Mouse (Mus musculus): Measurements from ENCODE around the gene Copa.

Gene Copa

DNA sequence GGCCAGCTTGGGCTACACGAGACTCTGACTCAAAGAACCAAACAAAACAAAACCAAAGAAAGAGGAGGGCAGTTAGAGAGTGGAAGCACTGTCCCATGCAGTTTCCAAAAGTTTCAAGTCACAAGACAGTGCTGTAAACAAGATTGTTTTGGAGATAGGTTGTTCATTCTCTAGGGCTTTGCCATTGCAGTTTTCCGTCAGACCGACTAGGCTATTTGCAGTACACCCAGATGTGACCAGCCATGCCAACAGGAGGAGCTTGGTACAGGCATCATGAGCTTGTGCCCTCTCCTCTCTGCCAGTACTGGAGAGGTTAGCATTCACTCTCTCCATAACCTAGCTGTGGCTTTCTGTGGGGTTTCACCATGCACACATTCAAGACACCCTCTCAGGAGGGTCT lies 11.2 kb downstream of the Copa start:
- no peak for DNase-seq (ENCODE audit: low spot score)

DNA sequence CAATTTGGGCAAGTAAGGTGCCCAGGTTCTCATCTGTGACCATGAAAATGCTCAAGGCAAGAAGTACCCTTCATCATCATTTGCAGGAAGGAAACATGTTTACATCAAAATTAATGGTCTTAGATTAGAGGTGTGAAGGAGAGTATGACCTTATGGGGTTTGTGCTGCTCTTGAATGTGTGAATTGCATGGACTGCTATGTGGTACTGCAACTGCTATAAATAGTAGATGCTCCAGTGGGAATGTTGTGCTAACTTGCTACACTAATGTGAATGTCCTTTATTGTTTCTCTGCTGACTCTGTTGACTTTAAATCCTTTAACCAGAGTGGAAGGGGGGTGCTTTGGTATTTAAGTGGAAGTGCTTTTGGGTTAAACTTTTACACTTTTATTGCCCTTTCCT lies 12.0 kb downstream of the Copa start:
- no peak for DNase-seq (ENCODE audit: low spot score)

DNA sequence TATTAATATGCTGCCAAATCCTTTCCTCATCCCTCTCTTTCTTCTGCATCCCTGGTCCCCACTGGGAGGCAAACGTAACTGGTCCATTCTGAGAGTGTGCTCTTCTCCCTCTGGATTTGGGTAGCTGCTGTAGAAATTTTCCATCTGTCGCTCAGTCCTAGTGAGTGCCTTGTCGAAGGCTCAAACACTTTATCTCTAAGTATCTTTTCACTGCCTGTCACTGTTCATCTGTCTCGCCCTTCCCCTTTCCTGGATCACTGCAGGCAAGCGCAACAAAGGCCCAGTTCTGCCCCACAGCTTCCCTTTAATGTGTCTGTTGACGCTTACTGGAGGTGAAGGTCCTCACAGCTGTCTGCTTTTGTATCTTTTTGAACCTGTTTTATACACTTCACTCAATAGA lies 12.9 kb downstream of the Copa start:
- peak; percentile 54 for DNase-seq (ENCODE audit: low spot score)

DNA sequence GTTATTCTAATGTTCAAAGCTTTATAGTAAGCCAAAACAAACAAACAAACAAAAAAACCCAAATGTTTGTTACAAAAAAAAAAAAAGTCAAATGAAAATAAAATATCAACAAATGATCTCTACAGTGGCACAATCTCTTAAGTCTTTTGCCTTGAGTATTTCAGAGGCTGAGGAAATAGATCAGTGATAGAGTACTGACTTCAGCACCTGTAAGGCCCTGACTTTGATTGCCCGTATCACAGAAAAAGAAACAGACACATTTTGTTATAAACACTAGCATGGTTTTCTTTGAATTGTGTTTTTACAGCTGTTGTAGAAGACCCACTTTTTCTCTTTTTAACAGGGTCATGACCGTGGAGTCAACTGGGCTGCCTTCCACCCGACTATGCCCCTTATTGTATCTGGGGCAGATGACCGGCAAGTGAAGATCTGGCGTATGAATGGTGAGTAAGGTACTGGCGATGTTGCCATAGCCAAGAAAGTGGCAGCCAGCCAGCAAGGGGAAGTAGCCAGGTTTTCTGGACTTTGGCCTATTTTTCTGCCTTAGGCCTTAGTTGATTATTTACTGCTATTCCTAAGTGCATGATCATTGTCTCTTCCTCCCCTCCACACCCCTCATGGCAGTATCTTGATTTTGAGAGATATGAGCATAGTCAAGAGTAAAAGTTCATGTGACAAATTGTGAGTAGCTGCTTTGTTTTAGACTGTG lies 17.1 kb downstream of the Copa start:
- no peak for DNase-seq (ENCODE audit: low spot score)

DNA sequence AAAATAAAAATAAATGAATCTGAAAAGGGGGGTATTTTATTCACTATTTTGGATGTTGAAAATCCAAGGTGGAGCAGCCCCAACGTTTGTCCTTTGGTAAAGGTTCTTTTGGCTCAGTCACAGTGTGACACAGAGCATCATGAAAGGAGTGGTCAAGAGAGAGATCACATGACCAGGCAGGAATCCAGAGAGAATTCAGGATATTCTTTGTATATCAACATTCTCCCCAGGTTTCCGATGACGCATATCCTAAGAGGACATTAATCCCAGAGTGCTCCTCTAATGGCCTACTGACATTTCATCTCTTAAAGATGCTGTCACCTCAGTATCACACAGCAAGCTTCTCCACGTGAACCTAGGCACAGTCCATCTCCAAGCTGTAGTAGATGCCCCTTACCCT lies 21.3 kb downstream of the Copa start:
- DNase-seq (ENCODE audit: low spot score), result no peak

DNA sequence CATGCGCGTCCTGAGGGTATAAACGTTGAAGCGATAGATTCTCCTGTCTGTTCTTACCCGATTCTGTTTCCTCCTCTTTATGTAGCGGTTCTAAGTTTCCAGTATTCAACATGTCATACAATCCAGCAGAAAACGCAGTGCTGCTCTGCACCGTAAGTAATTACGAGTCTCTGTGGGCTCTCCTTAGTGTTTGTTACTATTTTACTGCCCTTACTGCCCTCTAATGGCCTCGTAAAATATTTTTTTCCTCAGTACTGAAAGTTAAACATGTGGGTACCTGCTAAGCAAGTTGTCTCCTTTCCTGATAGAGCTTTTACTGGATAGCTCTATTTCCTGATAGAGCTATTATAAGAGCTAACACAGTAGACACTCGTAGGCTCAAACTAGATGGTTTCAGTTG lies 22.8 kb downstream of the Copa start:
- peak; percentile 34 for DNase-seq (ENCODE audit: low spot score)

DNA sequence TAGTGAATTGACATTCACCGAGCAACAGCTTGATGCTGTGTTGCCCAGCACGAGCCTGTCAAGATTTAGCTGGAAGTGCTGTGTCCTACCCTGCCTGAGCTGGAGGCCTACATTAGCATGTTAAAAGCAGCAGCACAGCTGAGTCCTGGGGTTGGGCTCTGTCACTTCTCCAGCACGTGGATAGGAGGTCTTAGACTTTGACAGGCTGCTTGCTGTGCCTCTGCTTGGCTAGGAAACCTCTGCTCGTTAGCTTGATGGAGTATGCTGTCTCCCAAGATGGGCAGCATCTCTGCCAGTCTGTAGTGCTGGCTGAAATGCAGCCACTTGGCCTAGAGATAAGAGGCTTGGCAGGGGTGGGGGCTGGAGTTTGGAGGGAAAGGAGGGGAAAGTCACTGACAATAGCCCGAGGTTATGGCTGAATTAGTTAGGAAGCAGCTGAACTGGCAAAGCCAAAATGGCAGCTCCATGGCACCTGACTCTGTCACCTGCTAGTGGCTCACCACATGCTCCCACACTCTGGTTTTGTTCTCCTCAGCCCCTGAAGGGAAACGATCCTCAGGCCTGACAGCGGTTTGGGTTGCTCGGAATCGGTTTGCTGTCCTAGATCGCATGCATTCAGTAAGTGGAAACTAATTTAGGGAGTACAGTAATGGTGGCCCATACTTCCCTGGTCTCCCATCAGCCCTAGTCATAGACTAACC lies 25.6 kb downstream of the Copa start:
- no peak for DNase-seq (ENCODE audit: low spot score)

DNA sequence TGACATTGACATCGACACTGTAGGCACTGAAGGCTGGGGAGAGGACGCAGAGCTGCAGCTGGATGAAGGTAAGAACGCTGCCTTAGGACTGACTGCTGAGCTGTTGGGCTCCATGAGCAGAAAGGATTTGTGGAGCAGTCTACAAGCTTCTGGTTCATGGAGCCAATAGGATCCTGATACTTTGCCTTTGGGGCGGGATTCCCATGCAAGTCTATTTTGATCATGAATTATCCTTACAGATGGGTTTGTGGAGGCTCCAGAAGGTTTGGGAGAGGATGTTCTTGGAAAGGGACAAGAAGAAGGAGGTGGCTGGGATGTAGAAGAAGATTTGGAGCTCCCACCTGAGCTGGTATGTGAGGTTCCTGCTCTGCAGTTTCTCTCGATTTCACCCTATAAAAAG lies 34.6 kb downstream of the Copa start:
- DNase-seq (ENCODE audit: low spot score), result no peak

DNA sequence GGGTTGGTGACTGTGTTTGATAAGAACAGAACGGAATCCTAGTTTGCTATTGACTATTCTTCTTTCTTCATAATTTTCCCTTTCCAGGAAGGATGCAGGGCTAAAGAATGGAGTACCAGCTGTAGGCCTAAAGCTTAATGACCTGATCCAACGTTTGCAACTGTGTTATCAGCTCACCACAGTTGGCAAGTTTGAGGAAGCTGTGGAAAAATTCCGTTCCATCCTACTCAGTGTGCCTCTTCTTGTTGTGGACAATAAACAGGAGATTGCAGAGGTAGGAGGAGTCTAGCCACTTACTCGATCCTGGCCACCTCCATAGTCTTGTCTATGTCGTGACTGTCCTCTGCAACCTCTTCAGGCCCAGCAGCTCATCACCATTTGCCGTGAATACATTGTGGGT lies 36.8 kb downstream of the Copa start:
- DNase-seq (ENCODE audit: low spot score), result no peak

DNA sequence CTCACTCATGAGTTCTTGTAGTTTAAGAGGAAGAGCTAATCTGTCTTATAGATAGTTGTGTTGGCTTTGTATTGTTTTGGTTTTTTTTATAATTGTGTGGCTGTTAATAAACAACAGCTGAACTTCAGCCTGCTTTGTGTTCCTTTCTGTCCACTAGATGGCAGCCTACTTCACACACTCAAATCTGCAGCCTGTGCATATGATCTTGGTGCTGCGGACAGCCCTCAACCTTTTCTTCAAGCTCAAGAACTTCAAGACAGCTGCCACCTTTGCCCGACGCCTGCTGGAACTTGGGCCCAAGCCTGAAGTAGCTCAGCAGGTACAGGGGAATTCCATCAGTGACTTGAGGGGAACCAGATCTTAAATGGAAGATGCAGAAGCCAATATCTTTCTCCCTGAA lies 37.4 kb downstream of the Copa start:
- DNase-seq (ENCODE audit: low spot score), result peak; percentile 83

DNA sequence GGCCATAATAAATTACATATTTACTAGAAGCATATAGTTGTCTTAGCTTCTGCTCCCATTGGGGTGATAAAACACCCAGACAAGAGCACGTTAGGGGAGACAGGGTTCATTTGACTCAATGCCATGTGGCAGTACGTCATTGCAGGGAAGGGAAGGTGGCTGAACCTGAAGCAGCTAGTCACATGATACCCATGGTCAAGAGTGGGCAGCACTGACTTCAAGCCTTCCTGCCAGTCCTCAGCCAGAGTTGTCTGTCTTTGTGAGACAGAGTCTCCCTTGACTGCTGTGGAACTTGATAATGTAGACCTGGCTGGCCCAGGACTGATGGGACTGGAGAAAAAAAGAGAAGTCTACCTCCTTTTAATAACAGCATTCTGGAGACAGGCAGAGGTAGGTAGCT lies 40.3 kb downstream of the Copa start:
- DNase-seq (ENCODE audit: low spot score), result no peak

DNA sequence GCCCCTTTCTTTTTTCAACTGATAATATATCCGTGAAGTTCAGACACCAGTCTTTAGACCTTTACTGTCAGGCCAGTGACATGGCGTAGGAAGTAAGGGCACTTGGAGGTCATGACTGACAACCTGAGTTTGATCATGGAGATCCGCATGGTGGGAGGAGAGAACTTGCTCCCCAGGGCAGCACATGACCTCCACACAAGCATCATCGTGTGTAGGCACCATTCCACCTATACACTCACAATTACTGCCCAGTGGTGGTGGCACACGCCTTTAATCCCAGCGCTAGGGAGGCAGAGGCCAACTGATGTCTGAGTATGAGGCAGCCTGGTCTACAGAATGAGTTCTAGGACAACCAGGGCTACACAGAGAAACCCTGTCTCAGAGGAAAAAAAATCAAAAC lies 42.2 kb downstream of the Copa start:
- no peak for DNase-seq (ENCODE audit: low spot score)

DNA sequence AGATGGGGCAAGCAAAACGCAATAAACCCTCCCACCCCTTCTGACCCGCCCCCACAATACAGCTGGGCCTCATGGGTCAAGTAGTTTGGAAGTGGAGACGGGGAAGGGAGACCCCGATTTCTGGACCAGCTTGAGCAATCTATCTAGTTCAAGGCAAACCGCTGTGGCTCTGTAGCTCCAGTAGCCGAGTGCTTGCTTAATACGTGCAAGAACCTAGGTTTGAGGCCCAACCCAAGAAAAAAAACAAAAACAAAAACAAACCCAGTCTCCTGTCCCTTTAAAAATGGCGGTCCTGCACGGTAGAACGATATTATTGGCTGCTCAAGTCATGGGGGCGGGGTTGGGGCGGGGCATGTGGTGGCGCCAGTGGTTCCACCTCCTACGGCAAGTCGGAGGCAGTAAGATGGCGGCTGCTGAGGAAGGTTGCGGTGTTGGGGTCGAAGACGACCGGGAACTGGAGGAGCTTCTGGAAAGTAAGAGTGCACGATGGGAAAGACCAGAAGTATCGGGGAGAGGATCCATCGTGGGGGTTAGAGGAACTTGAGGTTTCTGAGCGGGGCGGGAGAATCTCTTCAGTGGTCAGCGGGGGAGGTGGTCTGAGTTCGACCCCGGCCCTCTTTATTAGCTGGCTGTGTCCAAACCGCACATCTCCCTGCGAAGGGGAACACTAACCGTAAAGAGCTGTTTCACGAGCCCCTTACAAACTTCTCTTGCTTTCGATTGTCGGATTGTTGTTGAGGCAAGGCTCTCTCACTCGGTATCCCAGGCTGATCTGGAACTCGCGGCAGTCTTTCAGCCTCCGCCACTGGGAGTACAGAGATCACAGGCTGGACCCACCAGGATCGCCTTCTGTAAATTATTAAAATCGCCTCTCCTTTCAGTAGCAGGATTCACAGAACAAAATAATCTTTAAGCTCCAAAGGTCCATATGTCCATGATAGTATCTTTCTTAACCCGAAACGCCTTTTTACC lies 44.3 kb downstream of the Copa start, which contains the start of gene Pex19:
Gene Pex19, plus strand, starts transcription at position 380 of the 972 bp plus-strand sequence.
- peak; percentile 93 for DNase-seq (ENCODE audit: low spot score)

DNA sequence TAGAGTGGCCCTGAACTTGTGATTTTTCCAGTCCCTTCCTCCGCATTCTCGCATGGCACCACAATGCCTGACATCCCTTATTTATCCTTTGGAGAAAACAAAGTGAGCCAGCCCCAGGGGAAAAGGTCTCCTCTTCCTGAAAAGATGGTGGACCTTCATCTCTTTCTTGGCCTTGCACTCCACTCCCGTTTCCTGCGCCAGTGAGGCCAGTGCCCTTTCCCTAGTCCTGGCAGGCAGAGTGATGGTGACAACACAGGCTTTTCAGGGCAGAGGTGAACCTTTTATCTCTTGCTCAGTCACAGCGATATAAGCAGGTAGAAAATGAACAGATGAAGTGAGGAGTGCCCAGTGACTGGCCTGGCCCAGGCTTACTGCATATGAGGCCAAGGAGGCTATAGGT lies 45.2 kb downstream of the Copa start:
- DNase-seq (ENCODE audit: low spot score), result no peak

DNA sequence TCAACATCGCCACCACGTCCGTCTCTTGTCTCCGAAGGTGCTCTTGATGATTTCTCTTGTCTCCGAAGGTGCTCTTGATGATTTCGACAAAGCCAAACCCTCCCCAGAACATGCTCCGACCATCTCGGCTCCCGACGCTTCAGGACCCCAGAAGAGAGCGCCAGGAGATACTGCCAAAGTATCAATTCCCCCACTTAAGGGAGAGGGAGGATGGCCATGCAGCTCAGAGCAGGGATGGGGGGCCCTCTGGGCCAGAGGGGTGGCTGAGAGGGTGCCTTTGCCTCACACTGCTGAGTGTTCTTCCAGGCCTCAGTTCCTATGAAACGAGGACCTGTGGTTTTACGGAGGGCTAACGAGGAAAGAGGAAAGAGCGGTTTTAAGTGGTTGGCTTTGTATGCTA lies 46.2 kb downstream of the Copa start:
- no peak for DNase-seq (ENCODE audit: low spot score)

DNA sequence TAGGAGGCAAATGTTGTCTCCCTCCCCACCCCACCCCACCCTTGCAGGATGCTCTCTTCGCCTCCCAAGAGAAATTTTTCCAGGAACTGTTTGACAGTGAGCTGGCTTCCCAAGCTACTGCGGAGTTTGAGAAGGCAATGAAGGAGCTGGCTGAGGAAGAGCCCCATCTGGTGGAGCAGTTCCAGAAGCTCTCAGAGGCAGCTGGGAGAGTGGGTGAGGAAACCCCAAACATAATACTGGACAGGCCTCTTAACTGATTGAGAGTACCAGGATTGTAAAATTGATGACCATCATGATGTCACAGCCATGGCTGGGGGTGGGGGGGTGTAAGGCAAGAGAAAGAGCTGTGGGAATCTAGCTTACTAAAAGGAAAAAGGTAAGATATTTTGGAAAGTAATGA lies 46.8 kb downstream of the Copa start:
- peak; percentile 62 for DNase-seq (ENCODE audit: low spot score)

DNA sequence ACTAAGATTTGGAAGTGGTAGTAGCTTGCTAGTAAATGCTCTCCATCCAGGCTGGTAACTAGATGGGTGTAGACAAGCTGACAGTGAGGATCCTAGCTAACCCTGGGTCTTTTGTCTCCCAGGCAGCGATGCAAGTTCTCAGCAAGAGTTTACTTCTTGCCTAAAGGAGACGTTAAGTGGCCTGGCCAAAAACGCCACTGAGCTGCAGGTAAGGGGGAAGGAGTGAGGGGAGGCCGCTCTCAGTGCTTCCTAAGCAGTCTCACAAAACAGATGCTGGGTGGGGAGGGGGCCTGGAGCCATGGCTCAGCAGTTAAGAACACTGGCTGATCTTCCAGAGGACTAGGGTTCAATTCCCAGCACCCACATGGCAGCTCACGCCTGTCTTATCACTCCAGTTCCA lies 47.5 kb downstream of the Copa start:
- DNase-seq (ENCODE audit: low spot score), result no peak

DNA sequence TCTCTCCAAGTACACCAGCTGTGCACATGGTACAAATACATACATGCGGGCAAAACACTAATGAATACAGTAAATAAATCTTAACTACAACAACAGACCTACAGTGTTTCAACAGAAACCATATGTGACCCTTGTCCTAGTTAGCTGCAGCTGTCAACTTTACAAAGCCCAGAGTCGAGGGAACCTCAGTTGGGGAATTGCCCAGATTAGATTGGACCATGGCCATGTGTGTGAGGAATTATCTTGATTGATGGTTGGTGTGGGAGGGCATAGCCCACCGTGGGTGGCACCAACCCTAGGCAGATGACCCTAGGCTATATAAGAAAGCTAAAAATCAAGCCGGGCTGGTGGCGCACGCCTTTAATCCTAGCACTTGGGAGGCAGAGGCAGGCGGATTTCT lies 50.0 kb downstream of the Copa start:
- DNase-seq (ENCODE audit: low spot score), result no peak

DNA sequence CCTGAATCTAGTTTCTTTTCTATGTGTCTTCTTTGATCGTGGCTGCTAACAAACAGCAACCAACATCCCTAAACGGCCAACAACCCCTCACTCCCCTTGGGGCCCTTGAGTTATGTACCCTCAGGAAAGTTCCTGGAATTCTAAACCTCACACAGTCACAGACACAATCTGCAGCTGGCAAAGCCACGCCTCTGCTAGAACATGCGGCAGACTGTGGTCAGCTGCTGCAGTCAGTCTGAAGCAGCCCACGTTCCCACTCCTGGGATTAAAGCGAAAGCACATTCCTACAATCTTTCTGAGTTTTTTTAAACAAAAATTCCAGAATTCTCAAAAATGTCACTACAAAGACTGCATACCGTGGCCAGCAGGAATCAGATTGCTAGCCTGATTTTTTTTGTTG lies 51.2 kb downstream of the Copa start:
- DNase-seq (ENCODE audit: low spot score), result no peak

DNA sequence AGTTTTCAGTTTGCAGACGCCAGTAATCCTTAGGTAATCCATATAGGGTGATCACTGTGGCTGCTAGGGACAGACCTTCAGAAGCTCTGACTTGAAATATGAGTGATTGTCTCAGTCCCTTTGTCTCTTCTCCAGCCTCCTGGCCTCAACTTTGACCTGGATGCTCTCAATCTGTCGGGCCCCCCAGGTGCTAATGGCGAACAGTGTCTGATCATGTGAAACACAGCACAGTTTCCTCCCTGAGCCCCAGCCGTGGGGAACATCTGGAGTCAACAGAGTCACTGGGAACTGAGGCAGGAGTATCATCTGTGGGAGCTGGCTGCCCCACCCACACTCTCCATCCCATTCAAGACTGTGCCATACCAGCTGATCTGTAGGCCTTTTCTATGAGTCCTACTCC lies 51.7 kb downstream of the Copa start:
- no peak for DNase-seq (ENCODE audit: low spot score)

DNA sequence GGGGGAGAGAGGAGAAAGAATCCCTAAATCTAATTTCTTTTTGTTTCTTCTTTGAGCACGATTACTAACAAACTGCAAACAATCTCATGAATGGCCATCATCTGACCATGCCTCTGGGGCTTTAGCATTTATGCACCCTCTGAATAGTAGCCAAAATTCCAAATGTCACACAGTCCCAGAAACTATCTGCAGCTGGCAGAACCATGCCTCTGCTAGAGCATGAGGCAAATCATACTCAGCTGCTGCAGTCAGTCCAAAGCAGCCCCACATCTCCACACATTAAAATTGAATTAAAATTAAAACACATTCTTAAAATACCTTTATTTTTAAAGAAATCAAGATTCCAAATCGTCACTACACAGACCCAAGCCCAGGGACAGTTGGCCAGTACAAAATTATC lies 57.8 kb downstream of the Copa start:
- DNase-seq (ENCODE audit: low spot score), result no peak

DNA sequence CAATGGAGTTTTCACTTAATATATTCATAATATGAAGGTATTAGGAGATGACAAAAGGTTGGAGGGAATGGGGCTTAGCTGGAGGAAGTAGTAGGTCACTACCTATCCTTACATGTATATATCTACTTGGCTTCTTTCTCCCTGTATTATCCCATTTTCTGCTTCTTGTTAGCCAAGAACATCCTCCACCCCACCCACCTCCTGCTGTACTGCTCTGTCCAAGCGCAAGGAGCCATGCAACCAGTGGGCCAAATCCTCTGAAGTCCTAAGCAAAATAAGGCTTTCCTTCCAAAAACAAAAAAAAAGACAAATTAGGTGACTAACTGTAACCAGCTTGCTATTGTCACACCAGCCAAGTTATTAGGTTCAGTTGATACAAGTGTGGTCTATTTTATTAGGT lies 58.5 kb downstream of the Copa start:
- no peak for DNase-seq (ENCODE audit: low spot score)

DNA sequence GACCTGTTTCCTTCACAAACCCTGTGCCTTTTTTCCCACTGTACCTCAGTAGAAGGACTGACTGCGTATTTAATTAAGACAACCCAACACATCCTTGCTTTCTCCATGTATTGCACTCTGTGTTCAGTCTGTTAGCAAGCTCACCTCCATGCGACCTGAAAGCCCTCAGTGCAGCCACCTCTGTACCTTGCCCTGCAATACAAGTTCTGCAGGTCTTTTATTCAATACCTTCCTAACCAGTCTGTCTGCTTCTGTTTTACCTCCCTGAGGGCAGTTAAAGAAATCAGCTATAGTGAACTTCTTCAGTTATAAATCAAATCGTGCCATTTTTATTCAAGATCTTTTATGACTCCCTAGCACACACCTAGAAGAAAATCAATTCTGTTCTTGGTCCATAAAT lies 59.2 kb downstream of the Copa start:
- no peak for DNase-seq (ENCODE audit: low spot score)
